Mouse (Mus musculus) liver, embryonic 11.5 days (tissue): ENCODE results near the gene Zfp788. TPM values are rescaled to one million over a fixed set of nuclear protein-coding genes. Genes with fewer than 3 reads are reported as not detected.
"Not testable (repeated sequence)": the region's sequence is repeated elsewhere in the genome, so short reads cannot be mapped to it uniquely, and the experiment has no call there.

Experiments
- ATAC-seq: fragments of 200-750 bp; cut with Nextera tagmentation; replicated peaks from 2 replicates; pipeline ENCODE4 v1.8.0; 2017; ENCODE audit warnings: moderate number of reproducible peaks, mild to moderate bottlenecking, moderate TSS enrichment, moderate library complexity; ENCODE audit not compliant: low FRiP score
- DNase-seq: peaks from one replicate; pipeline ENCODE4 v3.0.0-alpha.2; 2017; ENCODE audit warnings: low spot score
- H3K27ac ChIP-seq: fragments of 300-500 bp; sonication (generic); 2 replicates; pipeline ENCODE4 v1.5.1; 2014; ENCODE audit warnings: mild to moderate bottlenecking, low read depth, low read length, control low read depth
- H3K27me3 ChIP-seq: fragments of 300-500 bp; sonication (generic); replicated peaks from 2 replicates; pipeline ENCODE4 v1.6.1; 2014; ENCODE audit warnings: low read length, mixed read lengths; ENCODE audit not compliant: control insufficient read depth, insufficient read depth
- H3K36me3 ChIP-seq: fragments of 300-500 bp; sonication (generic); 2 replicates; pipeline ENCODE4 v1.6.1; 2014; ENCODE audit warnings: mild to moderate bottlenecking, low read length, moderate library complexity, mixed read lengths; ENCODE audit not compliant: control insufficient read depth, insufficient read depth
- H3K4me1 ChIP-seq: fragments of 300-500 bp; sonication (generic); replicated peaks from 2 replicates; pipeline ENCODE4 v1.6.1; 2014; ENCODE audit warnings: low read length, mixed read lengths; ENCODE audit not compliant: control insufficient read depth, insufficient read depth
- H3K4me2 ChIP-seq: fragments of 300-500 bp; sonication (generic); 2 replicates; pipeline ENCODE4 v1.6.1; 2014; ENCODE audit warnings: mild to moderate bottlenecking, control low read depth, moderate library complexity
- H3K4me3 ChIP-seq: fragments of 300-500 bp; sonication (generic); 2 replicates; pipeline ENCODE4 v1.5.1; 2014; ENCODE audit warnings: low read depth, low read length, control low read depth
- H3K9ac ChIP-seq: fragments of 300-500 bp; sonication (generic); 2 replicates; pipeline ENCODE4 v1.6.1; 2014; ENCODE audit warnings: low read depth, low read length, control low read depth
- H3K9me3 ChIP-seq: fragments of 300-500 bp; sonication (generic); 2 replicates; pipeline ENCODE4 v1.6.1; 2016; ENCODE audit warnings: low read length, inconsistent platforms, mixed read lengths; ENCODE audit not compliant: control insufficient read depth
- WGBS: fragments of 180-500 bp; shearing (Covaris S2); extraction: QIAGEN DNeasy Blood & Tissue Kit; methylation state at CpG from one replicate; pipeline ENCODE4 v1.1.7; 2014; 5-methylcytosine and 5-hydroxymethylcytosine counted together
- polyA plus RNA-seq: library from polyadenylated mRNA; unstranded; fragments of >200 nt; fragmentation: Nextera tagmentation; extraction: Ambion mirVana; gene quantifications from 2 replicates; pipeline ENCODE4 v1.2.1, GENCODE M21; 2014

Gene Zfp788
- polyA plus RNA-seq: 5.6 and 6.9 TPM in 2 replicates

DNA sequence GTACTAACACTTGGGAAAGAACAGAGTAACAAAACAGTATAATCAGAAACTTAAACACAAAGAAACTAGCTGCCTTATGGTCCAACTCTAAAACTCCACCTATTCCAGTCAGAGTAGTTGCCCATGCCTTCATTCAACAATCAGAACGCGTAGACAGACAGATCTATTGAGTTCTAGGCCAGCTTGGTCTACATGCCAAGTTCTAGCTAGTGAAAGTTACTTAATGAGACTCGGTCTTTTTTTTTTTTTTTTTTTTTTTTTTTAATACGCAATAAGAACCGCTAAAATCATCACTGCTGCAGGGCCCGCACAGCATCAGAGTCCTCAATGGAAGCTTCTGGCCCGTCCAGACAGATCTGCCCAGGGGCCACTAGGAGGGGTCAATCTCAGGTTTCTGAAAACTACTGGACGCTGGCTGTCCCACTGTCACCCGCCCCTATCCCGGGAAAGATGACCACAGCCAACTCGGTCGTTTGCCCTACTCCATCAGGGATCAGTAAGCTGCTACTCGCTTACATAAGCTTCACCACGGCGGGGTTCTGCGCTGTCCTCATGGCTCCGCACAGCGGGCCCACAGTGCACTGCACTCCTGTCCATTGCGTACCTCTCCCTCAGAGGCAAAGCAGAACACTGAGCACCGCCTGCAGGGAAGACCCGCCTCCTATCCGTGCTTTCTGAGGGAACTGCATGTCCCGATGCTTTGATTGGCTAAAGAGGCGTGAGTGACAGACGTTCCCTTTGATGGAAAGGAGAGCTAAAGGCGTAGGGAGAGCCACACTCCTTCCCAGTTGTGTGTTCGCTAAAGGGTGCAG, at the start of gene Zfp788:
TSS of gene Zfp788 (plus strand) at position 795 of the 812 bp plus-strand sequence.
- WGBS: 2% methylated on average over 27 of the region's 27 CpGs
- peak; percentile 82 for DNase-seq
- Histone ChIP-seq H3K4me1 (peaks cover 3% of the 10 kb centered on the region; the same call in 1 of the 2 replicates), H3K4me2 (peak within 1 kb of the TSS; percentile 97), H3K9me3 (no peaks in the 10 kb centered on the region), H3K27ac (peak within 1 kb of the TSS; percentile 90), H3K9ac (peak within 1 kb of the TSS; percentile 75), H3K4me3 (peak within 1 kb of the TSS; percentile 70), H3K27me3 (no peaks in the 10 kb centered on the region), H3K36me3 (peaks cover 14% of the 10 kb centered on the region)
- ATAC-seq: peak; percentile 97

- not testable (repeated sequence) for H3K27ac ChIP-seq, H3K27me3 ChIP-seq, ATAC-seq, H3K9me3 ChIP-seq, H3K4me2 ChIP-seq, H3K4me1 ChIP-seq, H3K4me3 ChIP-seq, DNase-seq, H3K36me3 ChIP-seq, H3K9ac ChIP-seq
Measured at GRCm38 (mm10) chr7:41587831-41588230, 45.2 kb upstream of the Zfp788 start.

DNA sequence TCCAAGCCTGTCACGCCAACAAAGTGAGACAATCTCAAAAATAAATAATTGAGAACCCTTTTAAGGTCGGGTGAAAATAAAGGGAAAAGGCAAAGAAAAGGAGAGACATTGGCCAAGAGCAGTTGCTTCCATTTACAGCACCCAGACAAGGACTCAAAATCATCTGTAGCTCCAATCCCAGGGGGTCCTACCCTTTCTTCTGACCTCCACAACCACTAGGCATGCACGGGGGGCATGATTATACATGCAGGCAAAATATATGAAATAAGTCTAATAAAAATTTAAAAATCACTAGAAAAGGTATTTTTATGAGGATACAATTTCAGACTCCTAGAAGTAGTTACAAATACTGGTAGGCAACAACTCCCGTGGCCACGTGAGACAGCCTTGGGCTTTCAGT, 34.4 kb upstream of the Zfp788 start:
- ATAC-seq: 0 out of 2 replicates have a peak, but pooled peaks have one; percentile 1
- Histone ChIP-seq H3K27ac (no peak overlapping the region), H3K9ac (peak overlapping the region; percentile 46; the same call in 1 of the 2 replicates)

GRCm38 (mm10) chr7:41599034-41599813, 33.8 kb upstream of the Zfp788 start, which contains the start of gene 2610021A01Rik:
TSS of gene 2610021A01Rik (plus strand) at chr7:41599230.
- no peaks in the 10 kb centered on the region; the same call in 1 of the 2 replicates for H3K36me3 ChIP-seq
- peak within 1 kb of the TSS; percentile 79 for H3K4me2 ChIP-seq
- ATAC-seq (peak; percentile 99), DNase-seq (peak; percentile 88)
- peak within 1 kb of the TSS; percentile 25; the same call in 1 of the 2 replicates for H3K27ac ChIP-seq
- H3K9me3 ChIP-seq: no peaks in the 10 kb centered on the region
- no peaks in the 10 kb centered on the region for H3K27me3 ChIP-seq
- H3K9ac ChIP-seq: peak within 1 kb of the TSS; percentile 81
- peak within 1 kb of the TSS; percentile 72 for H3K4me3 ChIP-seq
- under 1% methylated on average over 41 of the region's 41 CpGs for WGBS
- no peaks in the 10 kb centered on the region for H3K4me1 ChIP-seq

More for the DNA sequence above, 34.4 kb upstream of the Zfp788 start:
- H3K4me3 ChIP-seq: peak overlapping the region; percentile 72
- no peaks in the 10 kb centered on the region for H3K9me3 ChIP-seq
- H3K36me3 ChIP-seq: no peaks in the 10 kb centered on the region; the same call in 1 of the 2 replicates
- WGBS: 53% methylated on average over 5 of the region's 5 CpGs
- H3K4me2 ChIP-seq: peak overlapping the region; percentile 79
- H3K4me1 ChIP-seq: no peaks in the 10 kb centered on the region
- no peaks in the 10 kb centered on the region for H3K27me3 ChIP-seq
- no peak for DNase-seq

- Histone ChIP-seq H3K9me3 (no peaks in the 10 kb centered on the region), H3K9ac (peak overlapping the region; percentile 81), H3K27me3 (no peaks in the 10 kb centered on the region), H3K27ac (no peak overlapping the region), H3K4me3 (peak overlapping the region; percentile 72), H3K4me2 (peak overlapping the region; percentile 79), H3K36me3 (no peaks in the 10 kb centered on the region; the same call in 1 of the 2 replicates), H3K4me1 (no peaks in the 10 kb centered on the region)
- DNase-seq (no peak), ATAC-seq (0 out of 2 replicates have a peak, but pooled peaks have one; percentile 30)
- 13% methylated on average over 3 of the region's 3 CpGs for WGBS
Measured at GRCm38 (mm10) chr7:41599932-41600548, 33.0 kb upstream of the Zfp788 start.

- Histone ChIP-seq H3K4me3 (no peak overlapping the region), H3K9me3 (no peaks in the 10 kb centered on the region), H3K27me3 (no peaks in the 10 kb centered on the region), H3K4me2 (no peak overlapping the region), H3K4me1 (0 out of 2 replicates have a peak, but pooled peaks cover 3% of the 10 kb centered on the region), H3K27ac (no peak overlapping the region), H3K9ac (no peak overlapping the region), H3K36me3 (peaks cover 9% of the 10 kb centered on the region)
- no peak for DNase-seq
- ATAC-seq: peak; percentile 72
- WGBS: 69% methylated on average over 3 of the region's 3 CpGs
Measured at GRCm38 (mm10) chr7:41611654-41612053, 21.3 kb upstream of the Zfp788 start.

DNA sequence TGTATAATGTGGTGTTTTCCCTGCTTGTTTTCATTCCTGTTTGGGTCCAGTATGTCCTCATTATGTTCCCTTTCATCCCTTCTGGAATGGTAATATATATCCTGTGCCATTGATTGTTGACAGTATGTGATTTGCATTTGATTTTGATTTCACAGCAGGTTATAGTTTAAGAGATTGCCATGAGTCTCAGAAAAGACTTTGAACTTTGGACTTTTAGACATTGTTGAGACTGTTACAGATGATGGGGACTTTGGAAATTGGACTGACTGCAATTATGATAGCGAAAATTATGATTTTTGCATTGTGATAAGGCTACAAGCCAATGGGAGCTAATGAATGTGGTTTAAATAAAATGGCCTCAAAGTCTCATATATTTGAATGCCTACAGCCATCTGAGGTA, 16.8 kb upstream of the Zfp788 start:
- not testable (repeated sequence) for H3K4me3 ChIP-seq, H3K4me1 ChIP-seq, ATAC-seq, H3K9ac ChIP-seq, H3K27me3 ChIP-seq, H3K4me2 ChIP-seq, DNase-seq, H3K9me3 ChIP-seq, H3K36me3 ChIP-seq, H3K27ac ChIP-seq
- WGBS: 92% methylated on average over 1 of the region's 1 CpGs
